In the genomic region with DNA sequence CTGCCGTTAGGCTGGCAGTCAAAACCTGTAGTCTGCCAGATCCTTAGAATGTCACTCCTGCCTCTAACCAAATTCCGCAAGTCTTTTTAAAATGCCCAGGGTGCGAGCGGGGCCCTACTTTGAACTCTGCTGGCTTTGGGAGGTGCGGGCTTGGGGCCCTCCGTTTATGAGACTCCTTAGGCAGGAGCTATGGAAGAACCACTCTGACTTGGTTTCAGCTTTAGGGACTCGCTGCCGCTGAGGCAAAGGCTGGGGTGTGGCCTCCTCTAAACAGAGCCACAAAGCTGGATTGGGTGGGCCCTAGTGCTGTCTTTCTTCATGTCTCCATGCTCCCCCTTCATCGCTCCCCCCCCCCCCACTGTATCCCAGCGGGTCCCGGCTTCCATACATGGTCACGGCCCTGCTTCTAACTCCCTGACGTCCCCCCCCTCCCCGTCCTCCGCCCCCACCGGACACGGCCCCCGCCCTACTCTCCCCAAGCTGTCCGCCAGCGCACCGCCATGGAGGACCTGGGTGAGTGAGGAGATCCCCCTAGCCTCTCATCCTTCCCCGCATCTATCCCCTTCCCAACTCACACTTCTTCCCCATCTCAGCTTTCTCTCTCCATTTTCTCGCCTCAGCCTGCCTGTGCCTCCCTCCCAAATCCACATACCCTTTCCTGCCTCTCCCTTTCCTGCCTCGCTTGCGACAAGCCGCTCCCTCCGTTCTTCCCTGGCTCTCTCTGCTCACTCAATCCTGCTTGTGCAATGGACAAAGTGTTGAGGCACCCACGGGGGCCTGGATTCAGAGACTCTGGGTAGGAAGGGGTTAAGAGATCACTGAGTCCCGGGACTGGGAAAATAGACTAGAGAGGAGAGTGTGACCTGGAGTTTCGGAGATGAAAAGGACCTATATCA, we compare ENCODE assay signal across 8 mouse cellular contexts. TPM values are rescaled to one million over a fixed set of nuclear protein-coding genes. Genes with fewer than 3 reads are reported as not detected.
DNase-seq lines count a peak whose midpoint lies in the region; ATAC-seq lines count a peak whose summit lies in the region.

A gene (plus strand): TSS at position 317 of the 896 bp plus-strand sequence.

- H3K4me2 ChIP-seq in embryonic facial prominence, embryonic 12.5 days (replicated peaks), result peak within 1 kb of the TSS; percentile 63
- peak within 1 kb of the TSS; percentile 76 for H3K4me2 ChIP-seq in kidney, embryonic 15.5 days
- H3K4me2 ChIP-seq in liver, embryonic 13.5 days, result peak within 1 kb of the TSS; percentile 86
- peak within 1 kb of the TSS; percentile 68 for H3K4me2 ChIP-seq in neural tube, embryonic 13.5 days

- H3K4me3 ChIP-seq in embryonic facial prominence, embryonic 12.5 days, result peak within 1 kb of the TSS; percentile 53
- H3K4me3 ChIP-seq in kidney, embryonic 15.5 days (replicated peaks), result peak within 1 kb of the TSS; percentile 60
- H3K4me3 ChIP-seq in liver, embryonic 13.5 days (replicated peaks), result peak within 1 kb of the TSS; percentile 61
- peak within 1 kb of the TSS; percentile 46 for H3K4me3 ChIP-seq in neural tube, embryonic 13.5 days

- H3K9me3 ChIP-seq in embryonic facial prominence, embryonic 12.5 days, result no peaks in the 10 kb centered on the region
- H3K9me3 ChIP-seq in kidney, embryonic 15.5 days (replicated peaks), result no peaks in the 10 kb centered on the region
- no peaks in the 10 kb centered on the region for H3K9me3 ChIP-seq in liver, embryonic 13.5 days (replicated peaks)
- H3K9me3 ChIP-seq in neural tube, embryonic 13.5 days, result no peaks in the 10 kb centered on the region

- peak within 1 kb of the TSS; percentile 85 for H3K27ac ChIP-seq in embryonic facial prominence, embryonic 12.5 days
- peak within 1 kb of the TSS; percentile 92 for H3K27ac ChIP-seq in kidney, embryonic 15.5 days
- peak within 1 kb of the TSS; percentile 58 for H3K27ac ChIP-seq in liver, embryonic 13.5 days
- peak within 1 kb of the TSS; percentile 83 for H3K27ac ChIP-seq in neural tube, embryonic 13.5 days (replicated peaks)

- H3K27me3 ChIP-seq in embryonic facial prominence, embryonic 12.5 days, result peaks cover 6% of the 10 kb centered on the region; the same call in 1 of the 2 replicates
- H3K27me3 ChIP-seq in kidney, embryonic 15.5 days, result no peaks in the 10 kb centered on the region
- peaks cover 15% of the 10 kb centered on the region; the same call in 1 of the 2 replicates for H3K27me3 ChIP-seq in liver, embryonic 13.5 days
- H3K27me3 ChIP-seq in neural tube, embryonic 13.5 days, result no peaks in the 10 kb centered on the region

- peak within 1 kb of the TSS; percentile 64 for H3K9ac ChIP-seq in embryonic facial prominence, embryonic 12.5 days
- H3K9ac ChIP-seq in kidney, embryonic 15.5 days, result peak within 1 kb of the TSS; percentile 69
- peak within 1 kb of the TSS; percentile 73 for H3K9ac ChIP-seq in liver, embryonic 13.5 days
- peak within 1 kb of the TSS; percentile 77 for H3K9ac ChIP-seq in neural tube, embryonic 13.5 days

- peak; percentile 59; the same call in 1 of the 2 replicates for ATAC-seq in embryonic facial prominence, embryonic 12.5 days (ENCODE audit: insufficient number of reproducible peaks, insufficient read depth, low FRiP score, low TSS enrichment)
- peak; percentile 71 for ATAC-seq in kidney, embryonic 15.5 days (replicated peaks; ENCODE audit: low FRiP score)
- peak; percentile 49 for ATAC-seq in liver, embryonic 13.5 days (ENCODE audit: low read depth)
- peak; percentile 62 for ATAC-seq in neural tube, embryonic 13.5 days (ENCODE audit: low read depth)
- ATAC-seq in monocyte, adult 5-6 weeks (replicated peaks; ENCODE audit: insufficient number of reproducible peaks, low FRiP score, low TSS enrichment, poor library complexity, severe bottlenecking), result no peak

- peaks cover 24% of the 10 kb centered on the region for H3K4me1 ChIP-seq in embryonic facial prominence, embryonic 12.5 days
- peaks cover 22% of the 10 kb centered on the region for H3K4me1 ChIP-seq in kidney, embryonic 15.5 days
- H3K4me1 ChIP-seq in liver, embryonic 13.5 days (replicated peaks), result peaks cover 37% of the 10 kb centered on the region
- peaks cover 18% of the 10 kb centered on the region for H3K4me1 ChIP-seq in neural tube, embryonic 13.5 days (replicated peaks)

- H3K36me3 ChIP-seq in embryonic facial prominence, embryonic 12.5 days, result peaks cover 41% of the 10 kb centered on the region
- peaks cover 48% of the 10 kb centered on the region for H3K36me3 ChIP-seq in kidney, embryonic 15.5 days
- peaks cover 36% of the 10 kb centered on the region for H3K36me3 ChIP-seq in liver, embryonic 13.5 days
- H3K36me3 ChIP-seq in neural tube, embryonic 13.5 days, result peaks cover 30% of the 10 kb centered on the region

- DNase-seq in thymus, postnatal 0 days (ENCODE audit: low spot score), result peak; percentile 10
- DNase-seq in thymus, postnatal 10 days (ENCODE audit: low spot score in 2 of 2), result no peak
- no peak for DNase-seq in gonadal fat pad, adult 2 months (ENCODE audit: low read depth)
- no peak for DNase-seq in liver, embryonic 13.5 days

- 2% methylated on average over 23 of the region's 30 CpGs for WGBS in embryonic facial prominence, embryonic 12.5 days
- WGBS in kidney, embryonic 15.5 days, result 3% methylated on average over 28 of the region's 30 CpGs
- WGBS in liver, embryonic 13.5 days (ENCODE audit: insufficient replicate concordance), result 11% methylated on average over 30 of the region's 30 CpGs
- 2% methylated on average over 28 of the region's 30 CpGs for WGBS in neural tube, embryonic 13.5 days

RNA-seq across cellular contexts. Expression of the gene that starts here (rescaled TPM):
- 12.7 and 13.9 TPM in 2 replicates for polyA plus RNA-seq in thymus, postnatal 0 days (2015; fragmentation: Nextera tagmentation; extraction: Ambion mirVana)
- 44.4 and 47.7 TPM in 2 replicates for polyA plus RNA-seq in embryonic facial prominence, embryonic 12.5 days (2016; fragmentation: Nextera tagmentation; extraction: Ambion mirVana)
- 45.5 and 48.1 TPM in 2 replicates for polyA plus RNA-seq in gonadal fat pad, adult 2 months (2012; rRNA removed)
- 77.2 and 107 TPM in 2 replicates for polyA plus RNA-seq in kidney, embryonic 15.5 days (2015; fragmentation: Nextera tagmentation; extraction: Ambion mirVana)
- polyA plus RNA-seq in liver, embryonic 13.5 days (2015; fragmentation: Nextera tagmentation; extraction: Ambion mirVana), result 14.3 and 17.8 TPM in 2 replicates
- polyA plus RNA-seq in neural tube, embryonic 13.5 days (2015; fragmentation: Nextera tagmentation; extraction: Ambion mirVana), result 33.4 and 37.0 TPM in 2 replicates
- 0.21 to 1.2 TPM in 2 of 3 replicates, not detected in the other for total RNA-seq in monocyte, adult 5-6 weeks (2017)
